Mouse (Mus musculus): Measurements from ENCODE around the gene Ehd2.

GRCm38 (mm10) chr7:15968322-15968721 lies 955 bp upstream of the Ehd2 start:
- TF ChIP-seq CTCF (IDR thresholded peaks at IDR 0.05; ENCODE audit: insufficient read depth, low read depth, low read length) = no peak
- TF ChIP-seq POLR2A (IDR thresholded peaks at IDR 0.05; ENCODE audit: insufficient read depth, low read depth, low read length) = no peak

Measured in olfactory bulb, adult 2 months (tissue).